Mouse (Mus musculus): Measurements from ENCODE around the gene Cyp4a14.
"Not testable (repeated sequence)": the region's sequence is repeated elsewhere in the genome, so short reads cannot be mapped to it uniquely, and the experiment has no call there.

Cyp4a14 gene

DNA sequence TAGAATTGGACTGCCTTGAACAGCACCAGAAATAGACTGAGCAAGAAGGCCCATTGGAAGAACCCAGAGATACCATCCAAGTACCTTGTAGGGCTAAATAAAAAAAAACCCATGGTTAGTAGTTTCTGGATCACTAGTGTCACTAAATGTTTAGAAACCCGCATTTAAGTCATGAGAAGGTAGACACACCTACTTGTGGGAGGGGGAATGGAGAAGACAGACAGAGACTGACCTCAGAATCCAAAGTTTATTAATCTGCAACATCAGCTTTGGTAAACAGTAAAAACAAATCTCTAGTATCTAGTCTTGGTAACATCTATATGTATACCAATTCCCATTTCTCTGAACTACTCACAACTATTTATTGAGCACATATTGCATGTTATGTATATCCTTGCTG, at the start of gene Cyp4a14:
Cyp4a14 (minus strand) TSS at position 142 of the 400 bp plus-strand sequence.
- in situ Hi-C loops (cut with MboI; ENCODE audit: low sequenced_read_pairs): loop anchor here (25.0 kb wide), 1 partner anchor 216 kb away; no protein-coding TSS in a partner anchor

DNA sequence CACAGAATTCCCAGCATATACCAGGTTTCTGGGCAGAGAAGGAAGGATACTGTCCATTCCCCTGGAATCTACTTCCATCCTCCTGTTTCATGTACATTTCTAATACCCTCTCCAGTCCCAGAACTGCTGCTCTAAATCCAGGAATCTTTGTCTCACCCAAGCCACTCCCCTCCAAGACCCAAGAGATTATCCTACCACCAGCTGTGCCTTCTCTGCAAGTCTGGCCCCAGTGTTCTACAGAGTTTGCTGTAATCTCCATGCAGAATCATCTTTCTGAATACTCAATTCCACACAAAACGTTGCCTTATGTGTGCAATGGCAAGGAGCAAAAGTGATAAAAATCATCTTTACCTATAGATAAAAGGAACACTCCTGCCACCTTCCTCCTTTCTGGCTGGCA, 49.2 kb upstream of the Cyp4a14 start:
- in situ Hi-C loops (cut with MboI; ENCODE audit: low sequenced_read_pairs): no loop called here

DNA sequence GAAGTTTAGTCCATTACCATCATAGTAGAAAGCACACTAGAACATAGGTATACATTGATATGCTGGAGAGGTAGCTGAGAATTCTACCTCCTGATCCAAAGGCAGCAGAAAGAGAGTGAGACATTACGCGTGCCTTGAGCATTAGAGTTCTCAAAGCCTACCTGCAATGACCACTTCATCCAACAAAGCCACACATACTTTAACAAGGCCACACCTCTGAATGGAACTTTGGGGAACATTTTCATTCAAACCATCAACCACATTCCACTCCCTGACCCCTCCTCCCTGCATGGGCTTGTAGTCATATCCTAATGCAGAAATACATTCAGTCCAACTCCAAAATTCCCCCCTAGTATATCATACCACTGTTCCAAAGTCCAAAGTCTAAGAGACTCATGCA, 25.8 kb upstream of the Cyp4a14 start:
- in situ Hi-C loops (cut with MboI; ENCODE audit: low sequenced_read_pairs): no loop called here

DNA sequence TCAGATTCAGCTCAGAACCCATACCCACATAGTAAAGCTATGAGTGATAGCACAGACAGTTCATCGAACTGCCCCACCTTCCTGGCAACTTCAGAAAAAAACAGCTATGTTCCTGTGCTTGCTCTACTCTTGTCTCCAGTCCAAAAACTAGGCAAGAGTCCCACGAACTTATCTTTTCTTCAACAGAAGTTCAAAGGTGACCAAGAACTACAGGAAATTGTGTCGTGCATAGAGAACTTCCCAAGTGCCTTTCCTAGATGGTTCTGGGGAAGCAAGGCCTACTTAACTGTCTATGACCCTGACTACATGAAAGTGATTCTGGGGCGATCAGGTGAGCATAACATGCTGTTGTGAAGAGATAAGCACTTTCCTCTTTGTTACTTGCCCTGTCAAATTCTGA, 23.5 kb upstream of the Cyp4a14 start:
- in situ Hi-C loops (cut with MboI; ENCODE audit: low sequenced_read_pairs): no loop called here

DNA sequence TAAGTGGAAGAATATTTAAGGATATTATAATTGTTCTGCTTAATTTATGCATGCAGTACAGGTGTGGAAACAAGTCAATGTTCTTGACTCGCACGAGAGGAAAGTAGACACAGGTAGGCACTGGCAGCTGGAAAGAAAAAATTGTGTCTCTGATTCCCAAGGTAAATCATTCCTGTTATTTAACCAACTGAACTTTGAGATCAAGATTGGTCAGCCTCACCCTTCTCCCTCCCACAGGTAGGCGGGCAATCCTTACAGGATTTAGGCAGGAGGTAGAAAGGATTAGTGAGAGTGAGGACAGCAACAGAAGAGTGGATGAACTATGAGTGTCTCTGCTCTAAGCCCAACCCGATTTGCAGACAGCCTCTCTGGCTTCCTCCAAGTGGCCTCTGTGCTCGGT, 22.1 kb upstream of the Cyp4a14 start, which contains the start of gene Cyp4a10:
Cyp4a10 (plus strand) TSS at position 265 of the 400 bp plus-strand sequence.
- in situ Hi-C loops (cut with MboI; ENCODE audit: low sequenced_read_pairs): not testable (repeated sequence)

GRCm38 (mm10) chr4:115513964-115514363, 18.0 kb upstream of the Cyp4a14 start:
- in situ Hi-C loops (cut with MboI; ENCODE audit: low sequenced_read_pairs): not testable (repeated sequence)

GRCm38 (mm10) chr4:115497466-115497865, 1.5 kb upstream of the Cyp4a14 start:
- in situ Hi-C loops (cut with MboI; ENCODE audit: low sequenced_read_pairs): loop anchor here (25.0 kb wide), 1 partner anchor 215 kb away; no protein-coding TSS in a partner anchor

- in situ Hi-C loops (cut with MboI; ENCODE audit: low sequenced_read_pairs): loop anchor here (25.0 kb wide), 1 partner anchor 231 kb away; no protein-coding TSS in a partner anchor
These were observed 14.8 kb downstream of the Cyp4a14 start for GRCm38 (mm10) chr4:115481006-115481652.

GRCm38 (mm10) chr4:115476051-115476450, 19.9 kb downstream of the Cyp4a14 start:
- in situ Hi-C loops (cut with MboI; ENCODE audit: low sequenced_read_pairs): loop anchor here (25.0 kb wide), 1 partner anchor 236 kb away; no protein-coding TSS in a partner anchor

- in situ Hi-C loops (cut with MboI; ENCODE audit: low sequenced_read_pairs): not testable (repeated sequence)
These were observed 22.4 kb downstream of the Cyp4a14 start for GRCm38 (mm10) chr4:115473585-115473984.

DNA sequence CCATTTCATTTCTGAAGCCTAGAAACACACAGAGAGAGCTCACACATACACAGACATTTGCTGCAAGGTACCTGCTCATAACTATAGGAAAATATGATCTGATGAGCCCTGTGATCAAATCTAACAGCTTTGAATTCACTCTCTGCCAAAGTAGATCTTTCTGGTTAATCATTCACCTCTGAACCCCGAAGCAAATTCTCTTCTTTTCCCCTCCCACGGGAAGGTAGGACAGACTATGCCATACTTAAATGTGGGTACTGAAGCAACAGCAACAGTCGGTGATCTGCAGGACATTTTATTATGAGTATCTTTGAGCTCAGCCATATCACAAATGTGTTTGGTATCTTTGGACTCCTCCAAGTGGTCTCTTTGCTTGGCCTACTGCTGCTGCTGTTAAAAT, 43.6 kb downstream of the Cyp4a14 start, which contains the start of gene Cyp4a30b:
Cyp4a30b (plus strand) TSS at position 301 of the 400 bp plus-strand sequence.
- in situ Hi-C loops (cut with MboI; ENCODE audit: low sequenced_read_pairs): no loop called here

- in situ Hi-C loops (cut with MboI; ENCODE audit: low sequenced_read_pairs): no loop called here
These were observed 45.3 kb downstream of the Cyp4a14 start for GRCm38 (mm10) chr4:115450577-115451137.
